Mouse (Mus musculus) B cell, adult (primary cell): Measurements from ENCODE around the gene Tmem215. TPM values are rescaled to one million over a fixed set of nuclear protein-coding genes. Genes with fewer than 3 reads are reported as not detected.

Experiments
- total RNA-seq: library from RNA; stranded (reverse); gene quantifications from 4 replicates; pipeline ENCODE4 v1.2.4, GENCODE M21; 2023; ENCODE audit not compliant: inconsistent age

Gene Tmem215
- not detected in 4 replicates for total RNA-seq

GRCm38 (mm10) chr4:40471880-40472279, at the start of gene Tmem215:
Gene Tmem215 (plus strand): TSS chr4:40472180.

Other genes with a start within 250 kb of the Tmem215 start
- 91.2 to 102 TPM (median 102 TPM) in 4 replicates for gene Ddx58, start 232.4 kb upstream of the Tmem215 start, total RNA-seq
- 36.9 to 48.1 TPM (median 40.3 TPM) in 4 replicates for gene Smim27, start 202.6 kb upstream of the Tmem215 start, total RNA-seq
- 33.6 to 35.1 TPM (median 34.6 TPM) in 4 replicates for gene Topors, start 202.3 kb upstream of the Tmem215 start, total RNA-seq
- gene Ndufb6, start 192.8 kb upstream of the Tmem215 start, total RNA-seq = 27.5 to 32.0 TPM (median 29.3 TPM) in 4 replicates
- gene Aptx, start 231.0 kb downstream of the Tmem215 start, total RNA-seq = 27.8 to 31.4 TPM (median 29.2 TPM) in 4 replicates
- gene Dnaja1, start 250.0 kb downstream of the Tmem215 start, total RNA-seq = 336 to 421 TPM (median 341 TPM) in 4 replicates